Mouse (Mus musculus) heart, postnatal 0 days (tissue): ENCODE measurements around the gene Efcab2. TPM values are rescaled to one million over a fixed set of nuclear protein-coding genes. Genes with fewer than 3 reads are reported as not detected.
A peak's percentile ranks its signal among the peaks of the same experiment; 100 is the strongest.
"Not testable (repeated sequence)": the region's sequence is repeated elsewhere in the genome, so short reads cannot be mapped to it uniquely, and the experiment has no call there.

Experiments
- ATAC-seq: fragments of 200-750 bp; cut with Nextera tagmentation; 2 replicates; pipeline ENCODE4 v1.8.0; 2017; ENCODE audit warnings: low read depth, moderate number of reproducible peaks, moderate library complexity; ENCODE audit not compliant: insufficient read depth
- DNase-seq: peaks from one replicate; pipeline ENCODE4 v3.0.0-alpha.2; 2016; ENCODE audit warnings: low spot score
- H3K27ac ChIP-seq: fragments of 300-500 bp; sonication (generic); 2 replicates; pipeline ENCODE4 v1.5.1; 2014; ENCODE audit warnings: low read depth, mild to moderate bottlenecking
- H3K27me3 ChIP-seq: fragments of 300-500 bp; sonication (generic); 2 replicates; pipeline ENCODE4 v1.6.1; 2014; ENCODE audit warnings: low read length, mixed read lengths; ENCODE audit not compliant: control insufficient read depth, insufficient read depth
- H3K36me3 ChIP-seq: fragments of 300-500 bp; sonication (generic); replicated peaks from 2 replicates; pipeline ENCODE4 v1.6.1; 2014; ENCODE audit warnings: low read length, mixed read lengths; ENCODE audit not compliant: control insufficient read depth, insufficient read depth
- H3K4me1 ChIP-seq: fragments of 300-500 bp; sonication (generic); 2 replicates; pipeline ENCODE4 v1.6.1; 2014; ENCODE audit warnings: antibody characterized with exemption; ENCODE audit not compliant: control insufficient read depth, insufficient read depth
- H3K4me2 ChIP-seq: fragments of 300-500 bp; sonication (generic); 2 replicates; pipeline ENCODE4 v1.6.1; 2014; ENCODE audit warnings: low read depth, mild to moderate bottlenecking, low read length, moderate library complexity
- H3K4me3 ChIP-seq: fragments of 300-500 bp; sonication (generic); 2 replicates; pipeline ENCODE4 v1.5.1; 2014; ENCODE audit warnings: low read depth, low read length
- H3K9ac ChIP-seq: fragments of 300-500 bp; sonication (generic); replicated peaks from 2 replicates; pipeline ENCODE4 v1.6.1; 2014; ENCODE audit warnings: low read depth, low read length, mixed read lengths
- H3K9me3 ChIP-seq: fragments of 300-500 bp; sonication (generic); replicated peaks from 2 replicates; pipeline ENCODE4 v1.6.1; 2016; ENCODE audit warnings: low read length; ENCODE audit not compliant: control insufficient read depth
- CTCF ChIP-seq: IDR thresholded peaks from 2 replicates; pipeline ENCODE4 v1.5.1; 2016; ENCODE audit warnings: antibody characterized with exemption, control low read depth, low read depth
- EP300 ChIP-seq: IDR thresholded peaks from 2 replicates; pipeline ENCODE4 v1.6.1; 2016; ENCODE audit warnings: antibody characterized with exemption, low read depth
- WGBS: fragments of 180-500 bp; shearing (Covaris S2); extraction: QIAGEN DNeasy Blood & Tissue Kit; methylation state at CpG from one replicate; pipeline ENCODE4 v1.1.7; 2014; 5-methylcytosine and 5-hydroxymethylcytosine counted together
- polyA plus RNA-seq: library from polyadenylated mRNA; unstranded; fragments of >200 nt; fragmentation: Nextera tagmentation; extraction: Ambion mirVana; gene quantifications from 2 replicates; pipeline ENCODE4 v1.2.1, GENCODE M21; 2015
- total RNA-seq: library from RNA; depleted of rRNA; stranded (reverse); fragments of >200 nt; gene quantifications from 2 replicates; pipeline ENCODE4 v1.2.3, GENCODE M21; 2014; ENCODE audit warnings: low replicate concordance

Gene Efcab2
- total and polyA plus RNA-seq, 2 experiments from 2014 or later: 3.4 to 28.5 TPM

GRCm38 (mm10) chr1:178401960-178402359 is 3.9 kb upstream of the Efcab2 start:
- Histone ChIP-seq H3K4me3 (no peak overlapping the region), H3K36me3 (no peaks in the 10 kb centered on the region), H3K9me3 (no peaks in the 10 kb centered on the region), H3K4me2 (no peak overlapping the region), H3K4me1 (no peaks in the 10 kb centered on the region), H3K27me3 (no peaks in the 10 kb centered on the region), H3K9ac (no peak overlapping the region), H3K27ac (no peak overlapping the region)
- TF ChIP-seq EP300 (no peak), CTCF (no peak)
- ATAC-seq: no peak
- no peak for DNase-seq
- WGBS: 83% methylated on average over 6 of the region's 6 CpGs

GRCm38 (mm10) chr1:178405445-178405911 is 407 bp upstream of the Efcab2 start:
- H3K36me3 ChIP-seq: no peaks in the 10 kb centered on the region
- H3K4me1 ChIP-seq: peaks cover 7% of the 10 kb centered on the region; the same call in 1 of the 2 replicates
- H3K27me3 ChIP-seq: no peaks in the 10 kb centered on the region
- ATAC-seq (peak; percentile 86), DNase-seq (peak; percentile 92)
- H3K9ac ChIP-seq: peak overlapping the region; percentile 95
- TF ChIP-seq CTCF (no peak), EP300 (no peak)
- peak overlapping the region; percentile 83 for H3K4me2 ChIP-seq
- WGBS: under 1% methylated on average over 23 of the region's 23 CpGs
- no peaks in the 10 kb centered on the region for H3K9me3 ChIP-seq
- H3K27ac ChIP-seq: peak overlapping the region; percentile 100
- peak overlapping the region; percentile 84 for H3K4me3 ChIP-seq

- peak overlapping the region; percentile 83 for H3K4me2 ChIP-seq
- no peaks in the 10 kb centered on the region for H3K36me3 ChIP-seq
- H3K27me3 ChIP-seq: no peaks in the 10 kb centered on the region
- WGBS: 67% methylated on average over 12 of the region's 12 CpGs
- ATAC-seq: no peak
- H3K27ac ChIP-seq: peak overlapping the region; percentile 100
- H3K4me3 ChIP-seq: peak overlapping the region; percentile 84
- H3K4me1 ChIP-seq: peaks cover 7% of the 10 kb centered on the region; the same call in 1 of the 2 replicates
- no peak for DNase-seq
- H3K9ac ChIP-seq: peak overlapping the region; percentile 95
- TF ChIP-seq CTCF (no peak), EP300 (no peak)
- H3K9me3 ChIP-seq: no peaks in the 10 kb centered on the region
These were observed 1.1 kb downstream of the Efcab2 start for GRCm38 (mm10) chr1:178406765-178407645.

GRCm38 (mm10) chr1:178407651-178408050 is 1.8 kb downstream of the Efcab2 start:
- H3K4me3 ChIP-seq: no peak overlapping the region
- H3K9me3 ChIP-seq: no peaks in the 10 kb centered on the region
- no peak overlapping the region for H3K4me2 ChIP-seq
- 64% methylated on average over 2 of the region's 2 CpGs for WGBS
- no peak for TF ChIP-seq CTCF
- no peak for TF ChIP-seq EP300
- no peak overlapping the region for H3K27ac ChIP-seq
- ATAC-seq: no peak
- DNase-seq: no peak
- no peaks in the 10 kb centered on the region for H3K27me3 ChIP-seq
- no peak overlapping the region for H3K9ac ChIP-seq
- peaks cover 7% of the 10 kb centered on the region; the same call in 1 of the 2 replicates for H3K4me1 ChIP-seq
- no peaks in the 10 kb centered on the region for H3K36me3 ChIP-seq

- TF ChIP-seq CTCF (no peak), EP300 (no peak)
- Histone ChIP-seq H3K4me2 (no peak overlapping the region), H3K27me3 (no peaks in the 10 kb centered on the region), H3K9me3 (no peaks in the 10 kb centered on the region), H3K4me3 (no peak overlapping the region), H3K36me3 (no peaks in the 10 kb centered on the region), H3K9ac (no peak overlapping the region), H3K27ac (peak overlapping the region; percentile 53), H3K4me1 (peaks cover 7% of the 10 kb centered on the region; the same call in 1 of the 2 replicates)
- 29% methylated on average over 4 of the region's 4 CpGs for WGBS
- no peak for DNase-seq
- ATAC-seq: no peak
These were observed 3.0 kb downstream of the Efcab2 start for GRCm38 (mm10) chr1:178408901-178409361.

- not testable (repeated sequence) for H3K9ac ChIP-seq, DNase-seq, H3K4me3 ChIP-seq, H3K27ac ChIP-seq, H3K36me3 ChIP-seq, H3K9me3 ChIP-seq, H3K4me1 ChIP-seq, H3K4me2 ChIP-seq, H3K27me3 ChIP-seq, ATAC-seq
- WGBS: 89% methylated on average over 2 of the region's 2 CpGs
These were observed 7.5 kb downstream of the Efcab2 start for GRCm38 (mm10) chr1:178413367-178413766.
